Mouse (Mus musculus) adrenal gland, postnatal 25 days (tissue): ENCODE results near the gene Siglecg. TPM values are rescaled to one million over a fixed set of nuclear protein-coding genes. Genes with fewer than 3 reads are reported as not detected.
"Not testable (repeated sequence)": the region's sequence is repeated elsewhere in the genome, so short reads cannot be mapped to it uniquely, and the experiment has no call there.

ENCODE experiments used
- DNase-seq: peaks from one replicate; pipeline ENCODE4 v3.0.0; 2021; ENCODE audit warnings: mixed read lengths
- long read RNA-seq: library from polyadenylated mRNA; stranded (forward); transcript quantifications from one replicate; pipeline ENCODE4 v2.0.0, GENCODE M21; 2021
- total RNA-seq: library from RNA; stranded (reverse); gene quantifications from 2 replicates; pipeline ENCODE4 v1.2.3, GENCODE M21; 2021

Siglecg gene
- 0.09 and 1.00 TPM in 2 replicates for total RNA-seq
- long read RNA-seq, result 0 reads

DNA sequence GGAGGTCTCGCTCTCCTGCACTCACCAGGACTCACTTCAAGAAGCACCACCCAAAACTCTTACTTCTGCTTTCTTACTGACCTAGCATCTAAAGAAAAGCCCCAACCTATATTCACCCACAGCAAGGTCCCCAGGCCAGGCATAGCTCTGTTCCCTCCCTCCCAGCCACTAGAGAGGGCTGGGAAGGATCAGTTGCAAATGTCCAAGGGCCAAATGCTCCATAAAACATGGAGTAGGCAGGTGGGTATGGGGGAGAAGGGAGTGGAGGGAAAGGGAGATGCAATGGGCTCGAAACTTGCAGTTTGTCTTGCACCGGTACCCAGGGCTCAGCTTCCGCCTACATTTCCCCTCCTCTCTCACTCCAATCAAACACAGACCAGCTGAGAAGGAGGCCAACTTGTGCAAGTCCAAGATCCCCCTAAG lies at the start of gene Siglecg:
TSS of gene Siglecg (plus strand) at position 74 of the 423 bp plus-strand sequence.
- no peak for DNase-seq

DNA sequence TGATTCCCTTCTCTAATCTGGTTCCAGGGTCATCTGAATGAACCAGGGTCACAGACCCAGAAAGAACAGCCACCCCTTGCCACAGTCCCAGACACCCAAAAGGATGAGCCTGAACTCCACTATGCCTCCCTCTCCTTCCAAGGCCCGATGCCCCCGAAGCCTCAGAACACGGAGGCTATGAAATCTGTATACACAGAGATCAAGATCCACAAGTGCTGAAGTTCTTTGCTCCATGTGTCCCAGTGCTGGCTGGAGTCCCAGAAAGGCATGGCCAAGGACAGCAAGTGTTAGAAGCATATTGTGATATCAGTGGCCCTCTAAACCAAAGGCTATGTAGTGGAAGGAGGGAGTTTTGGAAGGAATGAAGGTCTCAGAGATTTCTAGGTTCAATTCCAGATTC lies 49.4 kb upstream of the Siglecg start:
- DNase-seq, result peak; percentile 60

DNA sequence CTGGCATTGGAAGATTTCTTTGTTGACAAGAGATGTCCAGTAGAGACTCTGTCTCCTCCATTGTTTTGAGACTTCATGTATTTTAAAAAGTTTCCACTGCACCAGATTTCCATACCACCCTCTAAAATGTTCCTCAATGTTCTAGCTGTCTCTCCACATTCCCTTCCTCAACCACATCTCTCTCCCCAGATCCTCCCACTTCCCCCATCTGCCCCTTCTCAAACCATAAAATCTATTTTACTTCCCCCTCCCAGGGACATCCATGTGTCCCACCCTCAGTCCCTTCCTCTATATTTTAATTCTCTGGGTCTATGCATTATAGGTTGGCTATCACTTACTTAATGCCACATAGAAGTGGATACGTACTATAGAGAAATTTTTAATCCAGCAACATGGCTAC lies 46.6 kb upstream of the Siglecg start:
- no peak for DNase-seq

DNA sequence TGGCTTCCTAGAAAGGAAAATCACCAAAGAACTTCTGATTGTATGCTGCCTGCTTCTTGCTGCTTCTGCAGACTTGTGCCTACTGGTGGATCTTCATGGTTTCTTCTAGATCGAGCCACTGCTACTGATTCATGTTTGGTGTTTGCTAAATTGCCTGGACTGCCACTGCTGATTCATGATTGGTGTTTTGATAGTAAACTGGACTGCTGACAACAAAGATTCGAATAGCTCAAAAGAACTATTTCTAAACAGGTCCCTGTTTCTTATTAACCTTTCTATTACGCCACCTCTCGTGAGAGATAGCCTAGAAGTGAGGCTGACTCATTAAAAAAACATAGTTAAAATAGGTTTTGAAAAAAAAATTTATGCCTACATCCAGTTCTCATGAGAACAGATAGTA lies 46.0 kb upstream of the Siglecg start:
- DNase-seq, result no peak

GRCm38 (mm10) chr7:43378226-43378625 lies 29.8 kb upstream of the Siglecg start:
- DNase-seq, result peak; percentile 5

DNA sequence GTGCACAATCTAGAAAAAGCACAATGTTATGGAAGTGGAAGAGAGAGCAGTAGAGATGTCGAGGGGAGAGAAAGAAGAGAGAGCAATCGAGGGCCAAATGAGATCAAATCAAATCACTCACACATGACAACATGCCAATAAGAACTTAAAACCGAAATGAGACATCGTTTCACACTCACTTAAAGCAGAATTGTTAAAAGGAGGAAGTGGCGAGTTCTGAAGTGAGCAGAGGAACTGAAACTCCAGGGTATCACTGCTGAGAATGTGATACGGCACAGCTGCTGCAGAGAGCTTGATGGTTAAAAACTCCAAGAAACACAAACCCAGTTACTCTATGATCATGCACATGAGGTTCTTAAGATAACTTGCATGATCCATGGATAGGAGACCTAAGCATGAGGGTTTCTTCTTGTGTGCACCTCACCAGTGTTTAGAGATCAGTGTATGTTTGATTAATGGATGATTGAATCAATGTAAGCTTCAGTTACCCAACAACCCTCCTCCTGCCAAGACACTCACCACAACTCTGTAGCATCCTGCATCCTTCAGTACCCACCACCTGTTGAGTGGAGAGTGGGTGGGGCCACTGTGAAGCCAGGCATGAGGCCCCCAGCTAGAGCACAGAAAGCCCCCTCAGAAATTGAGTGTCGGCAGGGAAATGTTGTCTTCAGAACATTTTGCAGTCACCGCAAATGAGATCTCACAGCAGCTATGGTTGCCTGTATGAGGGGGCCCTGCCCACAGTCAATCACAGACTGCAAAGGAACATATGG lies 15.5 kb upstream of the Siglecg start:
- no peak for DNase-seq

GRCm38 (mm10) chr7:43399501-43399900 lies 8.5 kb upstream of the Siglecg start:
- DNase-seq, result no peak

DNA sequence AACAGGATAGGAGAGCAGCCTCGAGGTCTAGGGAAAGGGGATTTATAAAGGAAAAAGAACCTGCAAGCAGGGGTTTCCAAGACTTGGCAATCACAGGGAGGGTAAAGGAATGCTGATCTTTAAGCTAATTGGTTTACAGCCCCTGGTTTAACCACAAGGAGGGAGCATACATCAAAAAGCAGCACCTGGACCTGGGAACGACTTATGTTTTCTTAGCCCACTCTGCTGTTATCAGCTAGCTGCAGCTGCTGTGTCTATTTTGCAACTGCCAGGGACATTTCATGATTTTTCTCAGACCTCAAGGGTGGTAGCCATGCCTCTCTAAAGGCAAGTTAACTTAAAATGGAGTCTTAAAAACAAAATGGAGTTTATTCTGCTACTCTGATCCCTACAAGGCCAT lies 5.3 kb upstream of the Siglecg start:
- DNase-seq, result no peak

- no peak for DNase-seq
These were observed 431 bp upstream of the Siglecg start for GRCm38 (mm10) chr7:43407573-43407972.

DNA sequence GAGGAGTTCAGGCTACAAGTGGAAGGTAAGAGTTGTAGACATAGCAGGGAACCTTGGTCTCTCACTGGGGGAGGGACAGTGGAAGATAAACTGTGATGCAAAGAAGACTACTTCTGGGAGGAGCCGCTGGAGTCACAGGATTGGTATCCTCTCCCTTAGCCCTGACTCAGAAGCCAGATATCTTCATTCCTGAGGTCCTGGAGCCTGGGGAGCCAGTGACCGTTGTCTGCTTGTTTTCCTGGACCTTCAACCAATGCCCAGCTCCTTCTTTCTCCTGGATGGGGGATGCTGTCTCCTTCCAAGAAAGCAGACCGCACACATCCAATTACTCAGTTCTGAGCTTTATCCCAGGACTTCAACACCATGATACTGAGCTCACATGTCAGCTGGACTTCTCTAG lies 1.1 kb downstream of the Siglecg start:
- no peak for DNase-seq

- not testable (repeated sequence) for DNase-seq
These were observed 3.7 kb downstream of the Siglecg start for GRCm38 (mm10) chr7:43411724-43412123.

- DNase-seq, result no peak
These were observed 9.3 kb downstream of the Siglecg start for GRCm38 (mm10) chr7:43417298-43417697.

DNA sequence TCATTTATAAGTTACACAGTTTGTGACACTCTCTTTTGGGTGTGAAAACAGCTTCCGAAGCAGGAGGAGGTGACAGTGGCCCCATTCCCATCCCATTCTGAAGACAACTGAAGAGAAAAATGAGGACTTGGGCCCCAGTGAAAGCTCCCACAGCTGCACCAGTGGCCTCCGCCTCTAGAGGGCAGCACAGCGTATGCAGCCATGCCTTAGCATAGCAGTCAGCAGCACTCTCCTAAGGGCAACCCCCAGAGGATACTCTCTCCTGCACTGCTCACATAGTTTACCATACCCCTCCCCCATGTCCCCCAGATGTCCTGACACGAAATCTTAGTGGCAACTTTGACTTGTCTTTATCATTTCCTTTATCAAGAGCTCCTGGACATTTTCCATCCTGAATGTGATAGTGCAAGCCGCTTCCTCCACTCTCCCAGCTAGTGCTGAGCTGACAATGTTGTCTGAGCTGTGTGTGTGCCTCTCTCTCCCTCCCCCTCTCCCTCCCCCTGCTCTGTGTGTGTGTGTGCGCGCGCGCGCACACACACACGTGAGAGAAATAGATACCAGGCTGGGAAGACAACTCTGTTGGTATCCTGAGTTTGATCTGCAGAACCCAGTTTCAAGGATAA lies 15.1 kb downstream of the Siglecg start:
- peak; percentile 88 for DNase-seq

GRCm38 (mm10) chr7:43423991-43424625 lies 16.1 kb downstream of the Siglecg start:
- no peak for DNase-seq

GRCm38 (mm10) chr7:43427406-43427805 lies 19.4 kb downstream of the Siglecg start, which contains the start of gene Lim2:
Gene Lim2 (plus strand): TSS chr7:43427670.
- no peak for DNase-seq

- DNase-seq, result no peak
These were observed 21.5 kb downstream of the Siglecg start for GRCm38 (mm10) chr7:43429500-43429899.

DNA sequence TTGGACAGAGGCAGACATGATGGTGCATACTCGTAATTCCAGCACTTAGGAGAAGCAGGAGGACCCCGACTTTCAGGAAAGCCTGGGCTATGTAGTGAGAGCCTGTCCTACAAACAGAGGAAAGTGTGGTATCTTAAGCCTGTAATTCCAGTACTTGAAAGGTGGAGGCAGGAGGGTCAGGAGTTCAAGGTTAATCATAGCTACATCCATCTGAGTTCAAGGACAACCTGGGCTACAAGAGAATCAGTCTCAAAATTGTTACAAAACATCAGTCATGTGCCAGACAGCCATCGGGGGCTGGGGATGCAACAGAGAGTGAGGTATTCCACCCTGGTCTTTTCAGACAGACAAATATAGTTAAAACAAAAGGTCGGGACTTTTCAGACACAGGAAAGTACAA lies 24.9 kb downstream of the Siglecg start:
- no peak for DNase-seq

DNA sequence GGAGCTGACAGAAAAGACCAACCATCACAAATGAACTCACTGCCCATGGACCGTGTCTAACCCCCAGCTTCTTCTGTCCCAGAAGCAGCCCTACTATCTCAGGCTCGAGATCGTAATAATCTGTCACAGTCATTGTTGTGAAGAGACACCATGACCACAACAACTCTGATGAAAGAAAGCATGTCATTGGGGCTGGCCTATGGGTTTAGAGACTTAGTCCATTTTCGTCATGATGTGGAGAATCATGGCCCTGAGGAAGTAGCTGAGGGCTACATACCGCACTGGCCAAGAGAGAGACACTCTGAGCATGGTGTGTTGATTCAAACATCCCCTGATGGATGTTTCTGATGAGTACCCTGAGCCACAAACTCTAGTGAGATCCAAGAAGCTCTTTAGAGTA lies 26.7 kb downstream of the Siglecg start:
- no peak for DNase-seq

GRCm38 (mm10) chr7:43436341-43437255 lies 28.6 kb downstream of the Siglecg start, which contains the start of gene Nkg7:
Gene Nkg7 (plus strand): TSS chr7:43437073.
- DNase-seq, result no peak

DNA sequence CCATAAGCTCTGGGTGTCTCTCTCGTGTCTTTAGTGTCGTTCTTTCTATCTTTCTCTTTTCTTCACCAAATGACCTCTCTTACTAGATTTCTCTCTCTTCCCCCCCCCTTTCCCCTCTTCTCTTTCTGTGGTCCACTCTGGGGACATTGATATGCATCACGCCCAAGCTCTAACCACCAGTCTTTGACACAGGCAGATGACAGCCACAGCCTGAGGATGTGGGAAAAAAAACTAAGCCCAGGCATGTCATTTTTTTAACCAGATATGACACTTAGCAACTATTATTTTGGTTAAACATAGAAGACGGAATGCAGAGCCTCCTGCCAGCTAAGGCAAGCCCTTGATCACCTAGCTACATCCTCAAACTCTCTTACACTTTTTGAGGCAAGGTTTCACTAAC lies 30.6 kb downstream of the Siglecg start:
- DNase-seq, result no peak

GRCm38 (mm10) chr7:43440482-43440881 lies 32.5 kb downstream of the Siglecg start, which contains the start of gene Cldnd2:
Gene Cldnd2 (plus strand): TSS chr7:43440782.
- DNase-seq, result no peak

DNA sequence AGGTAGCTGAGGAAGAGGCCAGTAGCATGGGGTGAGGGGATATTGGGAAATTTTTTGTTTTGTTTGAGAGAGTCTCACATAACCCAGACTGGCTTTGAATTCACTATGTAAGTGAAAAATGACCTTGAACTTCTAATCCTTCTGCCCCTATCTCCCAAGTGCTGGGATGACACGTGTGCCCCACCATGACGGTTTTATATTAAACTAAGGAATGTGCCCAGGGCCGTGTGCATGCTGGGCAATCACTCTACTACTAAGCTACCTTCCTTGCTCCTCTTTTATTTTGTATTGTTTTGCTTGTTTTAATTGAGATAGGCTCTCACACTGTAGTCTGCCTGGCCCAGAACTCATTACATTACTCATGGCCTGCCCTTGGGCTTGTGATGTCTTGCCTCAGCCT lies 33.1 kb downstream of the Siglecg start:
- no peak for DNase-seq
